Comparison of ENCODE assay signal across 20 mouse cellular contexts in genomic region chr12:24537201-24537600, GRCm38 (mm10). TPM values are rescaled to one million over a fixed set of nuclear protein-coding genes. Genes with fewer than 3 reads are reported as not detected.
DNase-seq lines count a peak whose midpoint lies in the region; ATAC-seq and TF ChIP-seq lines count a peak whose summit lies in the region.
"Had no signal": no experiment of that assay in that cellular context is flagged by ENCODE, and none has a peak within 500 bp of the region (broad histone marks: within the 10 kb centered on the region; RNA-seq: fewer than 3 reads in every experiment).

No protein-coding gene starts in this region.

- H3K4me2 ChIP-seq in stomach, embryonic 16.5 days (ENCODE audit: low read depth, low read length) = no peak overlapping the region
- no peak overlapping the region for H3K4me2 ChIP-seq in kidney, embryonic 15.5 days
- H3K4me2 ChIP-seq: embryonic facial prominence, embryonic 12.5 days; heart, embryonic 11.5 days; hindbrain, embryonic 13.5 days; liver, embryonic 11.5 days; neural tube, embryonic 15.5 days had no signal

- 0 out of 2 replicates have a peak, but pooled peaks cover 3% of the 10 kb centered on the region for H3K36me3 ChIP-seq in stomach, embryonic 16.5 days (ENCODE audit: control insufficient read depth, insufficient read depth, low read length)
- peaks cover 2% of the 10 kb centered on the region; the same call in 1 of the 2 replicates for H3K36me3 ChIP-seq in kidney, embryonic 15.5 days

- intact Hi-C loops in left cerebral cortex, adult 2 months (cut with DNase I) = loop anchor here (5.0 kb wide), 1 partner anchor 60 kb away; no protein-coding TSS in a partner anchor

- WGBS in stomach, embryonic 16.5 days = 60% methylated on average over 2 of the region's 2 CpGs
- 69% methylated on average over 2 of the region's 2 CpGs for WGBS in kidney, embryonic 15.5 days

- H3K27ac ChIP-seq in left cerebral cortex, adult 2 months = peak overlapping the region; percentile 58
- H3K27ac ChIP-seq in cortical plate, adult 2 months (ENCODE audit: insufficient read depth, low read length) = peak overlapping the region; percentile 60
- H3K27ac ChIP-seq in stomach, embryonic 16.5 days (ENCODE audit: low read length) = peak overlapping the region; percentile 62; the same call in 1 of the 2 replicates
- no peak overlapping the region for H3K27ac ChIP-seq in kidney, embryonic 15.5 days
- H3K27ac ChIP-seq: embryonic facial prominence, embryonic 12.5 days; hindbrain, embryonic 13.5 days; midbrain, embryonic 10.5 days; neural tube, embryonic 15.5 days had no signal

- H3K4me1 ChIP-seq in cortical plate, adult 2 months (ENCODE audit: control insufficient read depth, insufficient read depth, low read length) = peaks cover 9% of the 10 kb centered on the region
- no peaks in the 10 kb centered on the region; the same call in 1 of the 2 replicates for H3K4me1 ChIP-seq in stomach, embryonic 16.5 days (ENCODE audit: control insufficient read depth, insufficient read depth, low read length)
- no peaks in the 10 kb centered on the region for H3K4me1 ChIP-seq in kidney, embryonic 15.5 days
- H3K4me1 ChIP-seq: embryonic facial prominence, embryonic 12.5 days; neural tube, embryonic 15.5 days had no signal

- peak; percentile 46; the same call in 1 of the 2 replicates for ATAC-seq in frontal cortex, adult (ENCODE audit: low TSS enrichment)
- no peak for ATAC-seq in stomach, embryonic 16.5 days (ENCODE audit: insufficient read depth, low FRiP score)
- no peak for ATAC-seq in kidney, embryonic 15.5 days (replicated peaks; ENCODE audit: low FRiP score)
- ATAC-seq: intestine, embryonic 16.5 days; Patski had no signal

- H3K9me3 ChIP-seq in stomach, embryonic 16.5 days (replicated peaks; ENCODE audit: control insufficient read depth, low read length) = no peaks in the 10 kb centered on the region
- H3K9me3 ChIP-seq in kidney, embryonic 15.5 days (replicated peaks) = no peaks in the 10 kb centered on the region
- H3K9me3 ChIP-seq: embryonic facial prominence, embryonic 12.5 days; hindbrain, embryonic 13.5 days; midbrain, embryonic 10.5 days; neural tube, embryonic 15.5 days had no signal

- no peaks in the 10 kb centered on the region for H3K27me3 ChIP-seq in stomach, embryonic 16.5 days (ENCODE audit: control insufficient read depth, insufficient read depth, low read length)
- no peaks in the 10 kb centered on the region for H3K27me3 ChIP-seq in kidney, embryonic 15.5 days
- H3K27me3 ChIP-seq: embryonic facial prominence, embryonic 12.5 days; hindbrain, embryonic 13.5 days; neural tube, embryonic 15.5 days; Patski had no signal

- TF ChIP-seq POLR2A in cortical plate, adult 2 months (IDR thresholded peaks at IDR 0.05; ENCODE audit: extremely low read depth, insufficient read depth, low read length) = no peak

- no peak overlapping the region for H3K9ac ChIP-seq in stomach, embryonic 16.5 days (ENCODE audit: low read length)
- H3K9ac ChIP-seq in kidney, embryonic 15.5 days = no peak overlapping the region
- H3K9ac ChIP-seq: embryonic facial prominence, embryonic 12.5 days; hindbrain, embryonic 13.5 days; neural tube, embryonic 15.5 days had no signal

- no peak overlapping the region for H3K4me3 ChIP-seq in left cerebral cortex, adult 2 months
- H3K4me3 ChIP-seq in cortical plate, adult 2 months (ENCODE audit: insufficient read depth, low read length) = no peak overlapping the region
- no peak overlapping the region for H3K4me3 ChIP-seq in stomach, embryonic 16.5 days (replicated peaks; ENCODE audit: low read length)
- H3K4me3 ChIP-seq in kidney, embryonic 15.5 days (replicated peaks) = no peak overlapping the region
- H3K4me3 ChIP-seq: embryonic facial prominence, embryonic 12.5 days; hindbrain, embryonic 13.5 days; midbrain, embryonic 10.5 days; neural tube, embryonic 15.5 days had no signal

- no peak for TF ChIP-seq CTCF in left cerebral cortex, adult 2 months (IDR thresholded peaks at IDR 0.05)
- TF ChIP-seq CTCF in cortical plate, adult 2 months (IDR thresholded peaks at IDR 0.05; ENCODE audit: extremely low read depth, insufficient read depth, low read length) = no peak

- no peak for DNase-seq in frontal cortex, postnatal 10 days (ENCODE audit: low spot score in 2 of 2)
- no peak for DNase-seq in left cerebral cortex, adult 2 months (ENCODE audit: extremely low spot score in 1 of 2, low spot score in 2 of 2)
- no peak for DNase-seq in left cerebral cortex, adult 11 months (ENCODE audit: low spot score)
- no peak for DNase-seq in thymus, adult 18-20 months
- DNase-seq: kidney, postnatal 4 days; right cerebral cortex, postnatal 4 days; thymus, adult 2 months; thymus, postnatal 4 days had no signal

RNA-seq across cellular contexts. Expression of gene Grhl1, which starts 34.9 kb away (rescaled TPM):
- 10 to 100 TPM; 13.1 to 13.2 TPM for total RNA-seq in left cerebral cortex, adult 2 months (2021)
- 9.8 and 12.9 TPM in 2 replicates for polyA plus RNA-seq in cortical plate, adult 2 months (2012; rRNA removed)
- 16.3 and 26.5 TPM in 2 replicates for polyA plus RNA-seq in stomach, embryonic 16.5 days (2015; fragmentation: Nextera tagmentation; extraction: Ambion mirVana)
- 1.8 and 1.9 TPM in 2 replicates for polyA plus RNA-seq in kidney, embryonic 15.5 days (2015; fragmentation: Nextera tagmentation; extraction: Ambion mirVana)

RNA-seq across cellular contexts. Expression of gene Taf1b, which starts 39.0 kb away (rescaled TPM):
- 10 to 100 TPM; 26.3 to 31.5 TPM for total RNA-seq in left cerebral cortex, adult 2 months (2021)
- polyA plus RNA-seq in cortical plate, adult 2 months (2012; rRNA removed) = 23.8 and 26.0 TPM in 2 replicates
- polyA plus RNA-seq in stomach, embryonic 16.5 days (2015; fragmentation: Nextera tagmentation; extraction: Ambion mirVana) = 20.6 and 22.0 TPM in 2 replicates
- polyA plus RNA-seq in kidney, embryonic 15.5 days (2015; fragmentation: Nextera tagmentation; extraction: Ambion mirVana) = 31.0 and 32.6 TPM in 2 replicates
